38 mouse cellular contexts compared by ENCODE assay signal in genomic region chr16:13729428-13729827, GRCm38 (mm10). TPM values are rescaled to one million over a fixed set of nuclear protein-coding genes. Genes with fewer than 3 reads are reported as not detected.
DNase-seq lines count a peak whose midpoint lies in the region; ATAC-seq lines count a peak whose summit lies in the region.
"Had no signal": no experiment of that assay in that cellular context is flagged by ENCODE, and none has a peak within 500 bp of the region (broad histone marks: within the 10 kb centered on the region; RNA-seq: fewer than 3 reads in every experiment).

No protein-coding gene starts in this region.

- no peak overlapping the region for H3K9ac ChIP-seq in stomach, embryonic 16.5 days (ENCODE audit: low read length)
- H3K9ac ChIP-seq: forebrain, postnatal 0 days; heart, embryonic 15.5 days; hindbrain, embryonic 12.5 days; limb, embryonic 15.5 days; liver, embryonic 14.5 days; lung, embryonic 14.5 days had no signal

- peaks cover 77% of the 10 kb centered on the region for H3K4me1 ChIP-seq in megakaryocyte, embryonic 14.5 days
- H3K4me1 ChIP-seq in stomach, embryonic 16.5 days (ENCODE audit: control insufficient read depth, insufficient read depth, low read length): peaks cover 5% of the 10 kb centered on the region; the same call in 1 of the 2 replicates

- no peaks in the 10 kb centered on the region for H3K9me3 ChIP-seq in megakaryocyte, embryonic 14.5 days
- H3K9me3 ChIP-seq in stomach, embryonic 16.5 days (replicated peaks; ENCODE audit: control insufficient read depth, low read length): no peaks in the 10 kb centered on the region
- H3K9me3 ChIP-seq: heart, embryonic 10.5 days; heart, embryonic 15.5 days; hindbrain, embryonic 12.5 days; limb, embryonic 10.5 days; limb, embryonic 15.5 days had no signal

- H3K4me2 ChIP-seq in stomach, embryonic 16.5 days (ENCODE audit: low read depth, low read length): peak overlapping the region; percentile 51; the same call in 1 of the 2 replicates
- H3K4me2 ChIP-seq: heart, embryonic 15.5 days; hindbrain, embryonic 12.5 days; limb, embryonic 15.5 days; lung, embryonic 14.5 days had no signal

- peak; percentile 77 for DNase-seq in heart, adult 11 months
- no peak for DNase-seq in heart, adult 18-20 months
- DNase-seq in large intestine, adult 2 months (ENCODE audit: low read depth, low spot score): peak; percentile 89
- DNase-seq in ovary, adult 18-20 months (ENCODE audit: low spot score): no peak
- no peak for DNase-seq in cerebellum, postnatal 4 days (ENCODE audit: low spot score in 2 of 2)
- DNase-seq: adrenal gland, postnatal 14 days; cerebellum, adult 11 months; cerebellum, adult 9-11 months; forebrain, postnatal 0 days; heart, postnatal 36 days; kidney, adult 11 months; kidney, postnatal 36 days; lung, embryonic 14.5 days; midbrain, embryonic 14.5 days; retina, postnatal 1 day; right cerebral cortex, postnatal 14 days; spleen, adult 18-20 months; thymus, adult 18-20 months; thymus, postnatal 25 days had no signal

- no peaks in the 10 kb centered on the region for H3K27me3 ChIP-seq in megakaryocyte, embryonic 14.5 days (replicated peaks)
- no peaks in the 10 kb centered on the region for H3K27me3 ChIP-seq in stomach, embryonic 16.5 days (ENCODE audit: control insufficient read depth, insufficient read depth, low read length)
- H3K27me3 ChIP-seq: heart, embryonic 15.5 days had no signal

- H3K36me3 ChIP-seq in megakaryocyte, embryonic 14.5 days (replicated peaks; ENCODE audit: low read length): peaks cover 3% of the 10 kb centered on the region
- H3K36me3 ChIP-seq in stomach, embryonic 16.5 days (ENCODE audit: control insufficient read depth, insufficient read depth, low read length): no peaks in the 10 kb centered on the region
- H3K36me3 ChIP-seq: heart, embryonic 10.5 days; heart, embryonic 15.5 days; hindbrain, embryonic 12.5 days; limb, embryonic 10.5 days; limb, embryonic 15.5 days had no signal

- peak overlapping the region; percentile 40 for H3K4me3 ChIP-seq in megakaryocyte, embryonic 14.5 days (replicated peaks)
- H3K4me3 ChIP-seq in stomach, embryonic 16.5 days (replicated peaks; ENCODE audit: low read length): peak overlapping the region; percentile 39
- H3K4me3 ChIP-seq: erythroblast, embryonic 14.5 days; heart, embryonic 10.5 days; heart, embryonic 15.5 days; hindbrain, embryonic 12.5 days; limb, embryonic 10.5 days; limb, embryonic 15.5 days had no signal

- WGBS in large intestine, adult 2 months: 38% methylated on average over 4 of the region's 4 CpGs
- 74% methylated on average over 4 of the region's 4 CpGs for WGBS in stomach, embryonic 16.5 days

- no peak for ATAC-seq in megakaryocyte, adult 5-6 weeks (ENCODE audit: poor library complexity, severe bottlenecking)
- peak; percentile 93 for ATAC-seq in stomach, embryonic 16.5 days (ENCODE audit: insufficient read depth, low FRiP score)
- ATAC-seq: forebrain, postnatal 0 days; hindbrain, postnatal 0 days had no signal

- peak overlapping the region; percentile 82 for H3K27ac ChIP-seq in stomach, embryonic 16.5 days (ENCODE audit: low read length)
- H3K27ac ChIP-seq: heart, embryonic 10.5 days; heart, embryonic 15.5 days; hindbrain, embryonic 12.5 days; hindbrain, postnatal 0 days; limb, embryonic 10.5 days; limb, embryonic 15.5 days; liver, embryonic 14.5 days had no signal

RNA-seq across cellular contexts. Expression of gene Pla2g10, which starts 1.4 kb away (rescaled TPM):
- total RNA-seq in heart, adult 18-20 months (2021): not detected
- polyA plus RNA-seq in megakaryocyte, embryonic 14.5 days (2012; ENCODE audit: insufficient read depth, low replicate concordance): 2.0 and 3.1 TPM in 2 replicates
- total RNA-seq in megakaryocyte, adult 5-6 weeks (2015): not detected in 2 replicates
- total RNA-seq in megakaryocyte, adult 5-6 weeks (2017): not detected in 2 replicates
- 14.4 and 18.5 TPM in 2 replicates for polyA plus RNA-seq in large intestine, adult 2 months (2012; rRNA removed)
- 43.3 and 59.7 TPM in 2 replicates for polyA plus RNA-seq in stomach, embryonic 16.5 days (2015; fragmentation: Nextera tagmentation; extraction: Ambion mirVana)
- total RNA-seq: adrenal gland, postnatal 14 days; CH12.LX; forebrain, postnatal 0 days; gastrocnemius, adult 8-10 months; heart, postnatal 36 days; hindbrain, postnatal 0 days; left cerebral cortex, postnatal 10 days; monocyte, adult 5-6 weeks had no signal
- polyA plus RNA-seq: C2C12; cortical plate, adult 2 months; erythroblast, embryonic 14.5 days; forebrain, embryonic 11.5 days; hindbrain, postnatal 0 days; kidney, embryonic 14.5 days; midbrain, embryonic 14.5 days had no signal

RNA-seq across cellular contexts. Expression of gene Rrn3, which starts 51.1 kb away (rescaled TPM):
- total RNA-seq in heart, adult 18-20 months (2021): 10 to 100 TPM; 40.7 to 40.9 TPM
- 5.6 and 6.4 TPM in 2 replicates for polyA plus RNA-seq in megakaryocyte, embryonic 14.5 days (2012; ENCODE audit: insufficient read depth, low replicate concordance)
- 14.5 and 16.3 TPM in 2 replicates for total RNA-seq in megakaryocyte, adult 5-6 weeks (2015)
- total RNA-seq in megakaryocyte, adult 5-6 weeks (2017): 24.6 and 26.3 TPM in 2 replicates
- 7.7 and 8.5 TPM in 2 replicates for polyA plus RNA-seq in large intestine, adult 2 months (2012; rRNA removed)
- 55.2 and 56.2 TPM in 2 replicates for polyA plus RNA-seq in stomach, embryonic 16.5 days (2015; fragmentation: Nextera tagmentation; extraction: Ambion mirVana)

RNA-seq across cellular contexts. Expression of gene 3110001I22Rik, which starts 57.7 kb away (rescaled TPM):
- total RNA-seq in heart, adult 18-20 months (2021): 1 to 10 TPM; 2.5 to 3.8 TPM
- 0.26 TPM in 1 of 2 replicates, not detected in the other for polyA plus RNA-seq in megakaryocyte, embryonic 14.5 days (2012; ENCODE audit: insufficient read depth, low replicate concordance)
- 13.9 and 14.6 TPM in 2 replicates for total RNA-seq in megakaryocyte, adult 5-6 weeks (2015)
- total RNA-seq in megakaryocyte, adult 5-6 weeks (2017): 15.5 and 18.5 TPM in 2 replicates
- 1.6 and 2.2 TPM in 2 replicates for polyA plus RNA-seq in large intestine, adult 2 months (2012; rRNA removed)
- polyA plus RNA-seq in stomach, embryonic 16.5 days (2015; fragmentation: Nextera tagmentation; extraction: Ambion mirVana): 4.6 and 4.8 TPM in 2 replicates

RNA-seq across cellular contexts. Expression of gene Bfar, which starts 57.8 kb away (rescaled TPM):
- total RNA-seq in heart, adult 18-20 months (2021): 10 to 100 TPM; 46.5 to 47.0 TPM
- 2.6 TPM in 1 of 2 replicates, not detected in the other for polyA plus RNA-seq in megakaryocyte, embryonic 14.5 days (2012; ENCODE audit: insufficient read depth, low replicate concordance)
- 31.8 and 37.7 TPM in 2 replicates for total RNA-seq in megakaryocyte, adult 5-6 weeks (2015)
- total RNA-seq in megakaryocyte, adult 5-6 weeks (2017): 40.0 and 45.2 TPM in 2 replicates
- 21.5 and 24.8 TPM in 2 replicates for polyA plus RNA-seq in large intestine, adult 2 months (2012; rRNA removed)
- polyA plus RNA-seq in stomach, embryonic 16.5 days (2015; fragmentation: Nextera tagmentation; extraction: Ambion mirVana): 41.9 and 47.1 TPM in 2 replicates

Comparison
In these comparisons a context has a peak if more than half of its experiments do, and no peak if none do; other contexts are left out.
1. DNase-seq: peak in heart, adult 11 months (single experiment) and large intestine, adult 2 months (single experiment); none in heart, adult 18-20 months (0 of 2), ovary, adult 18-20 months (single experiment) and cerebellum, postnatal 4 days (0 of 2).